Mouse (Mus musculus) limb, embryonic 10.5 days (tissue): ENCODE data around the gene Rab3b. TPM values are rescaled to one million over a fixed set of nuclear protein-coding genes. Genes with fewer than 3 reads are reported as not detected.

Experiments
- DNase-seq: peaks from one replicate; pipeline ENCODE4 v3.0.0-alpha.2; 2017; ENCODE audit warnings: low spot score
- H3K27ac ChIP-seq: fragments of 300-500 bp; sonication (generic); 2 replicates; pipeline ENCODE4 v1.5.1; 2016; ENCODE audit warnings: mild to moderate bottlenecking
- H3K27me3 ChIP-seq: fragments of 300-500 bp; sonication (generic); 2 replicates; pipeline ENCODE4 v1.6.1; 2016; ENCODE audit warnings: low read depth, mild to moderate bottlenecking; ENCODE audit not compliant: poor library complexity, severe bottlenecking
- H3K36me3 ChIP-seq: fragments of 300-500 bp; sonication (generic); 2 replicates; pipeline ENCODE4 v1.6.1; 2016; ENCODE audit warnings: mild to moderate bottlenecking, moderate library complexity
- H3K4me1 ChIP-seq: fragments of 300-500 bp; sonication (generic); 2 replicates; pipeline ENCODE4 v1.6.1; 2016
- H3K4me3 ChIP-seq: fragments of 300-500 bp; sonication (generic); 2 replicates; pipeline ENCODE4 v1.5.1; 2016; ENCODE audit warnings: mild to moderate bottlenecking, moderate library complexity
- H3K9me3 ChIP-seq: fragments of 300-500 bp; sonication (generic); replicated peaks from 2 replicates; pipeline ENCODE4 v1.6.1; 2016; ENCODE audit warnings: mild to moderate bottlenecking
- WGBS: fragments of 180-500 bp; shearing (Covaris S2); methylation state at CpG from one replicate; pipeline ENCODE4 v1.1.7; 2016; 5-methylcytosine and 5-hydroxymethylcytosine counted together
- polyA plus RNA-seq: library from polyadenylated mRNA; unstranded; fragments of >200 nt; fragmentation: Nextera tagmentation; extraction: Ambion mirVana; gene quantifications from 2 replicates; pipeline ENCODE4 v1.2.1, GENCODE M21; 2016

Gene Rab3b
- polyA plus RNA-seq, 1 experiment from 2014 or later, result 11.3 TPM

DNA sequence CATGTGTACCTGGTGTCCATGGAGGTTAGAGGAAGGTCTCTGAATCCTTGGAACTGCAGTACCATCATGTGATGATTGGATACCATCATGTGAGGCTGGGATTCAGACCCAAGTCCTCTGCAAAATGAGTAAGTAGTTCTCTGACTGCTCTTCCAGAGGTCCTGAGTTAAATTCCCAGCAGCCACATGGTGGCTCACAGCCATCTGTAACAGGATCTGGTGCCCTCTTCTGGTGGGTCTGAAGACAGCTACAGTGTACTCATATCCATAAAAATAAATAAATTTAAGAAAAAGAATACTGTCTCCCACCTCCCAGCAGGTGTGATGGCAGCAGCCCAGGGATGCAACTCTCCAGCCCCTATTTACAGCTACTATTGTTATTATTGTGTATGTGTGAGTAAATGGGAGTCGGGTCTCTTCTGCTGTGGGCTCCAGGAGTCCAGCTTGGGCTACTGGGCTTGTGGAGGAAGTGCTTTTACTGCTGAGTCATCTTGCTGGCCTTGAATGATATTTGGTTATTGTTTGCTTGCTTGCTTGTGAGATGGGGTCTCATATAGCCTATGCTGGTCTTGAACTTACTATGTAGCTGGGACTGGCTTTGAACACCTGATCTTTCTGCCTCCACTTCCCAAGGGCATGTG, 108.1 kb downstream of the Rab3b start:
- Histone ChIP-seq H3K9me3 (no peaks in the 10 kb centered on the region), H3K36me3 (no peaks in the 10 kb centered on the region), H3K27ac (no peak overlapping the region), H3K4me3 (no peak overlapping the region), H3K27me3 (no peaks in the 10 kb centered on the region), H3K4me1 (no peaks in the 10 kb centered on the region)
- WGBS, result 95% methylated on average over 1 of the region's 1 CpGs
- DNase-seq, result no peak

DNA sequence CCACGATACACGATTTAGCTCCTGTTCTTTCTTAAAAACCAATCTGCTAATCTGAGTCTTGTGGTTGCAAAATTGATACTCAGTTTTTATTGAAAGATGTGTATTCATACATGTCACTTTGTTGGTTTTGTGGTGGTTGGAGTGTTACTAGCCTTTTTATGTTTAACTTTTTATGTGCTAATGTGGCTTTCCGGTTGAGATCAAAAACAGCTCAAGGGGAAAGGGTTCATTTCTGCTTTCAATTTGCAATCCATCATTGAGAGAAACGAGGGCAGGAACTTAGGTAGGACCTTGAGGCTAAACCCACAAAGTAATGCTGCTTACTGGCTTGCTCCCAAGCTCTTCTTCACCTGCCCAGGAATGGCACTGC, 108.6 kb downstream of the Rab3b start:
- no peaks in the 10 kb centered on the region for H3K4me1 ChIP-seq
- H3K27ac ChIP-seq, result no peak overlapping the region
- H3K27me3 ChIP-seq, result no peaks in the 10 kb centered on the region
- WGBS, result 70% methylated on average over 4 of the region's 4 CpGs
- no peak for DNase-seq
- H3K36me3 ChIP-seq, result no peaks in the 10 kb centered on the region
- H3K9me3 ChIP-seq, result no peaks in the 10 kb centered on the region
- H3K4me3 ChIP-seq, result no peak overlapping the region

DNA sequence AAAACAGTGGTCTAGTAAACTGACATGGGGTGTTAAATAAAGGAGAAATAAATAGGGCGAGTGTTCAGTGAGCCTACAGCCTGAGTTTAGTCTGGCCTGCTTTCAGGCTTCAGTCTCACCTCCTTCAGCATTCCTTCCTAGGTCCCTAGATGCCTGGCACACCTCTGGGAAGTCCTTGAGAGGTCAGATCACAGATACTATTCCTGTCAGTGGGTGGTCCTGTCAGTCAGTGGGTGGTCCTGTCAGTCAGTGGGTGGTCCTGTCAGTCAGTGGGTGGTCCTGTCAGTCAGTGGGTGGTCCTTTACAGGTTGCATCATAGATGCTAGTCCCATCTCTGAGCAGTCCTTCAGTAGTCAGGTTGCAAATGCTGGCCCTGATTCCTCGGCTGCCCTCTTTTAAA, 110.6 kb downstream of the Rab3b start:
- WGBS, result 76% methylated on average over 2 of the region's 2 CpGs

DNA sequence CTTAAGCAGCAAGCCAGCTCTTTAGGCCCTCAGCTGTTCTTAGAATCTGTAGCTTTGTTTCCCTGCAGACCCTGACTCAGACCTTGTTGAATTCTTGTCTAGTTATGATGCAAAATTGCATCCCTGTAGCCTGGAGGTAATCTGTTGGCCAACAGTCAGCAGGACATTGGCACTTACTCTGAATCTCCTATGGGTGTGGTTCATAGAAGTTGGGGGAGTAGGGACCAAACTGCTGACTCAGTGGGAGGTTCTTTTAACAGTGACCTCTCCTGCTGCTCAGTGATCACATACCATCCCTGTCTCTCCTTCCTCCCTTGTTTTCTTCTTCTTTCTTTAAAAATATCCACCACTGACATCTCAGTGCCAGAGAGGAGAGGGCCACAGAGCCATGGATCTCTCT, 111.2 kb downstream of the Rab3b start:
- Histone ChIP-seq H3K36me3 (no peaks in the 10 kb centered on the region), H3K4me3 (no peak overlapping the region), H3K27me3 (no peaks in the 10 kb centered on the region), H3K9me3 (no peaks in the 10 kb centered on the region), H3K4me1 (no peaks in the 10 kb centered on the region), H3K27ac (no peak overlapping the region)
- DNase-seq, result no peak

More for the DNA sequence above, 110.6 kb downstream of the Rab3b start:
- Histone ChIP-seq H3K27me3 (no peaks in the 10 kb centered on the region), H3K36me3 (no peaks in the 10 kb centered on the region), H3K9me3 (no peaks in the 10 kb centered on the region), H3K4me3 (no peak overlapping the region), H3K4me1 (no peaks in the 10 kb centered on the region), H3K27ac (no peak overlapping the region)
- no peak for DNase-seq

DNA sequence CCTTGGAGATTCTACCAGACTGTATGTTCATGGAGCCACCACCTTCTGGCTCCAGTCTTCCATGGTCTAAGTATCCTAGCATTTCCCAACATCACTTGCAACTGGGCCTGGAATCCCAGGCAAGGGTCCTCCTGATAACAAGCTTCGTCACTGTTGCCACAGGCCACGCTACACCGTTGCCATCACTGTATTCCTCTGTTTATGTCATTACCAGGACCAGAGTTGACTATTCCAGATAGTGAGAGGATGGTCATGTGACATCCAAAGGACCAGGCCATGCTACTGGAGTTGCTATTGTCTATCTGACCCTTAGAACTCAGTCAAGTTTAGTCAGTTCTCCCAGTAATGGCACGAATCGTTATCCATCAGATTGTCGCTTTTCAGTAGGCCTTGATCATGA, 111.7 kb downstream of the Rab3b start:
- H3K4me3 ChIP-seq, result no peak overlapping the region
- no peak overlapping the region for H3K27ac ChIP-seq
- H3K36me3 ChIP-seq, result no peaks in the 10 kb centered on the region
- no peak for DNase-seq
- no peaks in the 10 kb centered on the region for H3K27me3 ChIP-seq
- WGBS, result 90% methylated on average over 6 of the region's 6 CpGs
- H3K9me3 ChIP-seq, result no peaks in the 10 kb centered on the region
- no peaks in the 10 kb centered on the region for H3K4me1 ChIP-seq

DNA sequence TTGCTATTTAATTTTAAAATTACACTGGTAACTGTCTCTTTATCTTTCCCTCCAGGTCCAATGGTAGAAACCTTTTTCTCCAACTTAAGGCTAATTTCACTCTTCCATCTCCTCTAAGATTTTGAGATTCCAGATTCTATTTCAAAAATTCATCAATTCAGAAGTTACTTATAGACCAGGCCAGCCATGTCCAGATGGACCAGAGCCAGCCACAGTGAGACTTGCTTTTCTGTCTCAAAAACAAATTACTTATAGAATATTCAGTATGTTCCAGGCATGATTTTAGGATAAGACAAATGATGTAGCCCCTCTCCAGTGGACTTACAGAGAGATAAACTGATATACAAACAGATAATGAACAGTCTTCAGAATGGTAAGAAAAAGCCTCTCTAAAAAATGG, 112.9 kb downstream of the Rab3b start:
- no peak for DNase-seq
- Histone ChIP-seq H3K4me3 (no peak overlapping the region), H3K27ac (no peak overlapping the region), H3K36me3 (no peaks in the 10 kb centered on the region), H3K27me3 (no peaks in the 10 kb centered on the region), H3K9me3 (no peaks in the 10 kb centered on the region), H3K4me1 (no peaks in the 10 kb centered on the region)

Other genes with a start within 250 kb of the Rab3b start
- gene 3110021N24Rik, start 159.4 kb upstream of the Rab3b start, polyA plus RNA-seq, result 1.4 TPM in 2 replicates
- gene Zfyve9, start 98.3 kb upstream of the Rab3b start, polyA plus RNA-seq, result 4.5 and 5.1 TPM in 2 replicates
- gene Btf3l4, start 45.4 kb upstream of the Rab3b start, polyA plus RNA-seq, result 170 and 214 TPM in 2 replicates
- 93.4 and 102 TPM in 2 replicates for gene Txndc12, start 44.5 kb upstream of the Rab3b start, polyA plus RNA-seq
- gene Kti12, start 31.3 kb upstream of the Rab3b start, polyA plus RNA-seq, result 70.8 and 81.3 TPM in 2 replicates
- gene A730015C16Rik, start 30.4 kb upstream of the Rab3b start, polyA plus RNA-seq, result 1.5 and 2.0 TPM in 2 replicates
- gene Nrd1, start 121.6 kb downstream of the Rab3b start, polyA plus RNA-seq, result 70.1 and 77.0 TPM in 2 replicates